Mouse (Mus musculus) embryonic facial prominence, embryonic 11.5 days (tissue): ENCODE data around the gene Map3k9. TPM values are rescaled to one million over a fixed set of nuclear protein-coding genes. Genes with fewer than 3 reads are reported as not detected.

Experiments used
- ATAC-seq: fragments of 200-750 bp; cut with Nextera tagmentation; replicated peaks from 2 replicates; pipeline ENCODE4 v1.8.0; 2017; ENCODE audit warnings: low read depth; ENCODE audit not compliant: insufficient number of reproducible peaks, low FRiP score, low TSS enrichment
- DNase-seq: peaks from one replicate; pipeline ENCODE4 v3.0.0-alpha.2; 2015; ENCODE audit warnings: low spot score
- H3K27ac ChIP-seq: fragments of 300-500 bp; sonication (generic); replicated peaks from 2 replicates; pipeline ENCODE4 v1.5.1; 2014; ENCODE audit warnings: mild to moderate bottlenecking, low read depth, low read length, control low read depth
- H3K27me3 ChIP-seq: fragments of 300-500 bp; sonication (generic); 2 replicates; pipeline ENCODE4 v1.6.1; 2014; ENCODE audit warnings: mild to moderate bottlenecking, low read length, moderate library complexity, mixed read lengths; ENCODE audit not compliant: control insufficient read depth, insufficient read depth
- H3K36me3 ChIP-seq: fragments of 300-500 bp; sonication (generic); replicated peaks from 2 replicates; pipeline ENCODE4 v1.6.1; 2014; ENCODE audit warnings: low read depth, mild to moderate bottlenecking, low read length, moderate library complexity, mixed read lengths; ENCODE audit not compliant: control insufficient read depth, insufficient read depth
- H3K4me1 ChIP-seq: fragments of 300-500 bp; sonication (generic); 2 replicates; pipeline ENCODE4 v1.6.1; 2014; ENCODE audit warnings: low read length, mixed read lengths; ENCODE audit not compliant: control insufficient read depth, insufficient read depth
- H3K4me2 ChIP-seq: fragments of 300-500 bp; sonication (generic); 2 replicates; pipeline ENCODE4 v1.6.1; 2014; ENCODE audit warnings: low read depth, mild to moderate bottlenecking, control low read depth, low read length, moderate library complexity
- H3K4me3 ChIP-seq: fragments of 300-500 bp; sonication (generic); 2 replicates; pipeline ENCODE4 v1.5.1; 2014; ENCODE audit warnings: low read depth, low read length, control low read depth
- H3K9ac ChIP-seq: fragments of 300-500 bp; sonication (generic); replicated peaks from 2 replicates; pipeline ENCODE4 v1.6.1; 2014; ENCODE audit warnings: mild to moderate bottlenecking, control low read depth, low read length
- H3K9me3 ChIP-seq: fragments of 300-500 bp; sonication (generic); replicated peaks from 2 replicates; pipeline ENCODE4 v1.6.1; 2016; ENCODE audit warnings: mild to moderate bottlenecking, low read length, inconsistent platforms, mixed read lengths; ENCODE audit not compliant: control insufficient read depth
- WGBS: fragments of 180-500 bp; shearing (Covaris S2); extraction: QIAGEN DNeasy Blood & Tissue Kit; methylation state at CpG from one replicate; pipeline ENCODE4 v1.1.7; 2014; 5-methylcytosine and 5-hydroxymethylcytosine counted together
- polyA plus RNA-seq: library from polyadenylated mRNA; unstranded; fragments of >200 nt; fragmentation: Nextera tagmentation; extraction: Ambion mirVana; gene quantifications from 2 replicates; pipeline ENCODE4 v1.2.1, GENCODE M21; 2014

Map3k9 gene
- polyA plus RNA-seq, 1 experiment from 2014 or later, result 1.4 TPM

DNA sequence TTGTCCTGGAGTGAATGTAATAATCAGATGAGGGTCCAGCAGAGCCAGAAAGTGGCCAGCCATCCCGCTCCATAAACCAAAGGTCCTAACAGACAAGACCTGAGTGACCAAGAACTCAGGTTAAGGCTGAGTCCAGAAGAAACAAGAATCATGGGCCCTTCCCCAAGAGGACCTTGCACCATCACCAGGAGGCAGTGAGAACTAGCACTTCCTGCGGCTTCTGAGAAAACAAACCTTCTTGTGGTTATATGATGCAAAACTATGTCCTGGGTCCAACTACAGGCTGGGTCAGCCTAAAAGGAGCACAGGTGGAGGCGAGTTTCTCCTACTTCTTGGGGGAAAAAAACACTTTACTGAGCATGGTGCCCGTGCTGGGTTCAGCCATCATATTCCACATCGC, 16.6 kb downstream of the Map3k9 start:
- DNase-seq, result no peak
- Histone ChIP-seq H3K9me3 (no peaks in the 10 kb centered on the region), H3K4me3 (no peak overlapping the region), H3K27me3 (no peaks in the 10 kb centered on the region), H3K27ac (no peak overlapping the region), H3K4me2 (no peak overlapping the region), H3K9ac (no peak overlapping the region), H3K36me3 (no peaks in the 10 kb centered on the region), H3K4me1 (no peaks in the 10 kb centered on the region)
- 85% methylated on average over 5 of the region's 5 CpGs for WGBS
- ATAC-seq, result no peak

- Histone ChIP-seq H3K36me3 (no peaks in the 10 kb centered on the region), H3K9ac (no peak overlapping the region), H3K27ac (no peak overlapping the region), H3K27me3 (no peaks in the 10 kb centered on the region), H3K9me3 (no peaks in the 10 kb centered on the region), H3K4me1 (no peaks in the 10 kb centered on the region), H3K4me3 (no peak overlapping the region), H3K4me2 (no peak overlapping the region)
- ATAC-seq (no peak), DNase-seq (no peak)
- WGBS, result 76% methylated on average over 7 of the region's 7 CpGs
Observed at GRCm38 (mm10) chr12:81754651-81755050, 26.3 kb downstream of the Map3k9 start.

DNA sequence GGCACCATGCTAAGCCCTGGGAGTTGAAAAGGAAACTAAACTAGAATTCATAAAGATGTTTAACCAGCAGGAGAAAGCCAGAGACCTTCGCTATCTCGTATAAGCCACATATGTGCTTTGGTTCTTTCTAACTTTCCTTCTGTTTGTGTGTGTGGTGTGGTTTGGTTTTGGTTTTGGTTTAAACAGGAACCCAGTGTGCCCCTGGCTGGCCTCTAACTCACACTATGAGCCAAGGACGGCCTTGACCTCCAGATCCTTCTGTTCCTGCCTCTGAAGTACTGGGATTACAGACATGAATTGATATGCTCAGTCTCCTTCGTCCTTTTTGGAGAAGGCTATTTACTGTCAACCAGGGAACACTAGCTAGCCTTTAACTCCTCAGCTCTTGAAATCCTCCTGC, 29.9 kb downstream of the Map3k9 start:
- Histone ChIP-seq H3K4me1 (no peaks in the 10 kb centered on the region), H3K27me3 (no peaks in the 10 kb centered on the region), H3K4me2 (no peak overlapping the region), H3K9ac (no peak overlapping the region), H3K9me3 (no peaks in the 10 kb centered on the region), H3K27ac (no peak overlapping the region), H3K4me3 (no peak overlapping the region), H3K36me3 (no peaks in the 10 kb centered on the region)
- ATAC-seq (no peak), DNase-seq (no peak)
- 77% methylated on average over 4 of the region's 4 CpGs for WGBS

DNA sequence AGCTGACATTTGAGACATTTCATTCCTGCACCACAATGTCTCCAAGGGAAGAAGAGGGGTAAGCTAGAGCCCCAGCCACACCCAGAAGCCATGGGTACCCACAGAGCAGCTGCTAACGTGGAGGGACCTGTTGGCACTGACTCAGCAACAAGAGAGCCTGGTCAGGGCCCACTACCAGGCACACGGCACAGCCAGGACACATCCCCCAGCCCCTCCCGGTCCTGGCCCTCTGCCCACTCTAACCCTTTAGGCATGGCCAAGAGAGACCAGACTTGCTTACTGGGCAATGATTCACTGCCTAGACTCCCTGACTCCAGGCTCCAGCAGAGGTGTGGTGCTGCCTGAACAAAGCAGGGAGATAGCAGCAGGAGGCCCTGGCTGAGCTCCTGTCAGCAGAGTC, 32.1 kb downstream of the Map3k9 start:
- Histone ChIP-seq H3K27ac (no peak overlapping the region), H3K36me3 (no peaks in the 10 kb centered on the region), H3K4me1 (no peaks in the 10 kb centered on the region), H3K9me3 (no peaks in the 10 kb centered on the region), H3K9ac (no peak overlapping the region), H3K4me3 (no peak overlapping the region), H3K27me3 (no peaks in the 10 kb centered on the region), H3K4me2 (no peak overlapping the region)
- WGBS, result 75% methylated on average over 3 of the region's 3 CpGs
- DNase-seq (no peak), ATAC-seq (no peak)

DNA sequence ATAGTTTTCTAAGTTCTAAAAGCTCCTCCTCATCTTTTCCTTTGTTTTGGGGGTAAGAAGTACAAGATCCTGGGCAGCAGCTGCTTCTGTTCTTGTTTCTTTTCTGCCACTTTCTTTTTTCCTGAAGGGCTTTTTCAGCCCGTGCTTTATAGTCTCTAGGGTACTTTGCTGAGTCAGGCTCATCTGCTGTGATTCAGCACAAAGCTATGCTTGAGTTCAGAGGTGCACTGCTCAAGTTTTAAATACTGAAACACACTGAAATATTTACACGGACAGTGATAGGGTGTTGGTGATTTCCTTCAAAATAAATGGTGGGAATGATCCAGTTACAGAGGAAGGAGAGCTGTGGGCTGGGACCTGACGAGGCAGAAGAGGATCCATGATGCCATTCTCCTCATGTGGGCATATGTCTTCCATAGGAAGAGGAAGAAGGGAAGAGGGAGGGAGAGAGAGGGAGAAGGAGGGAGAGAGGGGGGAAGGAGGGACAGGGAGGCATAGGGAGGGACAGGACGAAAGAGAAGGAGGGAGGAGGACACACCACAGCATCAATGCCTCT, 32.9 kb downstream of the Map3k9 start:
- Histone ChIP-seq H3K36me3 (no peaks in the 10 kb centered on the region), H3K4me3 (no peak overlapping the region), H3K4me2 (no peak overlapping the region), H3K9ac (no peak overlapping the region), H3K27me3 (no peaks in the 10 kb centered on the region), H3K9me3 (no peaks in the 10 kb centered on the region), H3K4me1 (no peaks in the 10 kb centered on the region), H3K27ac (no peak overlapping the region)
- WGBS, result 61% methylated on average over 4 of the region's 4 CpGs
- ATAC-seq (no peak), DNase-seq (peak; percentile 17)

- Histone ChIP-seq H3K27ac (no peak overlapping the region), H3K27me3 (no peaks in the 10 kb centered on the region), H3K9ac (no peak overlapping the region), H3K36me3 (no peaks in the 10 kb centered on the region), H3K9me3 (no peaks in the 10 kb centered on the region), H3K4me3 (no peak overlapping the region), H3K4me1 (no peaks in the 10 kb centered on the region), H3K4me2 (no peak overlapping the region)
- 69% methylated on average over 9 of the region's 9 CpGs for WGBS
- DNase-seq (no peak), ATAC-seq (no peak)
Observed at GRCm38 (mm10) chr12:81746400-81747024, 34.5 kb downstream of the Map3k9 start.

- Histone ChIP-seq H3K27me3 (no peaks in the 10 kb centered on the region), H3K36me3 (no peaks in the 10 kb centered on the region), H3K4me2 (no peak overlapping the region), H3K4me3 (no peak overlapping the region), H3K9ac (no peak overlapping the region), H3K4me1 (no peaks in the 10 kb centered on the region), H3K9me3 (no peaks in the 10 kb centered on the region), H3K27ac (no peak overlapping the region)
- no peak for ATAC-seq
- WGBS, result 84% methylated on average over 11 of the region's 11 CpGs
- no peak for DNase-seq
Observed at GRCm38 (mm10) chr12:81735246-81736070, 45.5 kb downstream of the Map3k9 start.

- Histone ChIP-seq H3K36me3 (no peaks in the 10 kb centered on the region), H3K9me3 (no peaks in the 10 kb centered on the region), H3K9ac (no peak overlapping the region), H3K27ac (no peak overlapping the region), H3K4me1 (no peaks in the 10 kb centered on the region), H3K4me3 (no peak overlapping the region), H3K27me3 (no peaks in the 10 kb centered on the region), H3K4me2 (no peak overlapping the region)
- DNase-seq (no peak), ATAC-seq (no peak)
- WGBS, result 79% methylated on average over 8 of the region's 8 CpGs
Observed at GRCm38 (mm10) chr12:81726246-81726822, 54.6 kb downstream of the Map3k9 start.
